Mouse (Mus musculus) megakaryocyte, embryonic 14.5 days (primary cell): ENCODE measurements at regions not wholly inside any gene's neighbourhood (a gene's known extent, or its start where the extent isn't known, plus 50 kb on each side); places are given as distances from the start of the nearest gene placed in this dataset.

Experiments
- FLI1 ChIP-seq: IDR thresholded peaks from 2 replicates; pipeline ENCODE4 v1.6.1; 2012; ENCODE audit warnings: low read length, inconsistent platforms, mixed read lengths
- GATA1 ChIP-seq: IDR thresholded peaks from 3 replicates; pipeline ENCODE4 v1.6.1; 2012; ENCODE audit warnings: mixed read lengths, low read length, inconsistent platforms, borderline replicate concordance

- no peak for TF ChIP-seq GATA1
- TF ChIP-seq FLI1: no peak
Observed at GRCm38 (mm10) chr16:19884535-19884934, 98.3 kb downstream of the Klhl6 start.
